Mouse (Mus musculus) testis, adult 2 months (tissue): Measurements from ENCODE around the gene Slc38a6. TPM values are rescaled to one million over a fixed set of nuclear protein-coding genes. Genes with fewer than 3 reads are reported as not detected.

Source experiments
- H3K27ac ChIP-seq: fragments of 200-500 bp; 2 replicates; pipeline ENCODE4 v1.5.1; 2012; ENCODE audit warnings: low read depth, low read length; ENCODE audit not compliant: control insufficient read depth, insufficient read depth
- H3K27me3 ChIP-seq: fragments of 200-500 bp; 2 replicates; pipeline ENCODE4 v1.6.1; 2012; ENCODE audit warnings: mild to moderate bottlenecking, low read length, moderate library complexity; ENCODE audit not compliant: control insufficient read depth, insufficient read depth
- H3K36me3 ChIP-seq: fragments of 200-500 bp; 2 replicates; pipeline ENCODE4 v1.6.1; 2012; ENCODE audit warnings: mild to moderate bottlenecking, low read length; ENCODE audit not compliant: control insufficient read depth, insufficient read depth
- H3K4me1 ChIP-seq: fragments of 200-500 bp; 2 replicates; pipeline ENCODE4 v1.6.1; 2012; ENCODE audit warnings: low read length; ENCODE audit not compliant: control insufficient read depth, insufficient read depth
- H3K4me3 ChIP-seq: fragments of 200-500 bp; 2 replicates; pipeline ENCODE4 v1.5.1; 2012; ENCODE audit warnings: low read depth, mild to moderate bottlenecking, low read length, moderate library complexity, mixed read lengths; ENCODE audit not compliant: control insufficient read depth
- CTCF ChIP-seq: fragments of 200-500 bp; IDR thresholded peaks from 2 replicates; pipeline ENCODE4 v1.5.1; 2012; ENCODE audit warnings: low read depth, mild to moderate bottlenecking, inconsistent platforms, low read length, moderate library complexity; ENCODE audit not compliant: control insufficient read depth, insufficient read depth, insufficient replicate concordance
- POLR2A ChIP-seq: fragments of 200-500 bp; IDR thresholded peaks from 2 replicates; pipeline ENCODE4 v1.6.1; 2012; ENCODE audit warnings: low read depth, mild to moderate bottlenecking, inconsistent platforms, low read length, moderate library complexity; ENCODE audit not compliant: control insufficient read depth
- polyA plus RNA-seq: library from polyadenylated mRNA; depleted of rRNA; stranded (reverse); fragments of >200 nt; gene quantifications from 2 replicates; pipeline ENCODE4 v1.2.3, GENCODE M21; 2012

Gene Slc38a6
- polyA plus RNA-seq, 1 experiment: 25.3 TPM

DNA sequence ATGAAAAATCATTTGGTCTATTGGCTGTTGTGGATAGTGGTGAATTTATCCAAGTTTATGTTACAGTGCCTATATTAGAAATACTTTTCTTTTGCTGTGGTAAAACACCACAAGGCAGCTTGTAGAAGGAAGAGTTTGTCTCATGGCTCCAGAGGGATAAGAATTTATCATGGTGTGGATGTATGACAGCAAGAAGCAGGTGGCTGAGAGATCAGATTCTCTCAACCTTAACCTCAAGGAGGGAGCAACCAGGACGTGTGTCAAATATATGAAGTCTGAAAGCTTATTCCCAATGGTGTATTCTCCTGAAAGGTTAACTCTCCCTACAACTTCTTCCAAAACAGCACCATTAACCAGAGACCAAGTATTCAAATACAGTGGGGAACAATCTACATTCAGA lies 20.0 kb upstream of the Slc38a6 start:
- Histone ChIP-seq H3K27me3 (no peaks in the 10 kb centered on the region), H3K36me3 (no peaks in the 10 kb centered on the region), H3K4me3 (no peak overlapping the region), H3K27ac (no peak overlapping the region), H3K4me1 (no peaks in the 10 kb centered on the region)
- no peak for TF ChIP-seq POLR2A
- TF ChIP-seq CTCF: no peak

DNA sequence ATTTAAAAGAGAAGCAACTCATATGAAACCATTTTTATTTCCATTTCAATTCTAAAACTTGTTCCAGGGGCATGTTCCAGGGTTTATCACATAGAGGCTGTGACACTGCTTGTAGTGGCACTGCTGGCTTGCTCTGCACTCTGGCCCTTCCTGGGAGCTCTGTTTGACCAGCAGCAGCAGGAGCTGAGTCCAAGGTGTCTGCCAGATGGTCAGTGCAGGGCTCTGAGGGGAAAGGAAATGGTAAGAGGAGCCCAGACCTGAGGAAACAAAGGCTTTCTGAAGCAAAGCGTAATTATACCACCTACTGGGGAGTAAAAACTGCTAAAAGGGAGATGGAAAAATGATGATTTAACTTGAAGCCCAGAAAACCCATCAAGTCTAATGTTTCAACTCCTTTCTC lies 18.1 kb upstream of the Slc38a6 start:
- H3K4me1 ChIP-seq: no peaks in the 10 kb centered on the region
- no peak for TF ChIP-seq POLR2A
- no peak for TF ChIP-seq CTCF
- no peaks in the 10 kb centered on the region for H3K27me3 ChIP-seq
- H3K36me3 ChIP-seq: no peaks in the 10 kb centered on the region
- H3K4me3 ChIP-seq: no peak overlapping the region
- no peak overlapping the region for H3K27ac ChIP-seq

DNA sequence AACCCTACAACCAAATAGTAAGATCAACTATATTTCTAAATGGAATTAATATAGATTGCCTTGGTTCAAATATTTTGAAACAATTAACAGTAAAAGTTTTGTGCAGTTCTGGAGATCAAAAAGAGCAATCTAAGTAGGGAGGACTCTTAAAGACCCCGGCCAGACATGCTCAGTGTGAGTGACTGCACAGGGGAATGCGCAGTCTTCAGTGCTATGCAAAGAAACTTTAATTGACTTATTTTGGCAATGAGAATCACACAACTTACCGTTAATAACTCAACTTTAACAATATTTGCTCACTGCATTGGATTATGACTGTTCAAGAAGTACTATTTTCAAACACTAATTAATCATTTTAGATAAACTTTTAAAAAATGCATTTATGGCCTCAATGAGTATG lies 17.0 kb upstream of the Slc38a6 start:
- no peaks in the 10 kb centered on the region for H3K36me3 ChIP-seq
- H3K4me1 ChIP-seq: no peaks in the 10 kb centered on the region
- TF ChIP-seq POLR2A (no peak), CTCF (no peak)

DNA sequence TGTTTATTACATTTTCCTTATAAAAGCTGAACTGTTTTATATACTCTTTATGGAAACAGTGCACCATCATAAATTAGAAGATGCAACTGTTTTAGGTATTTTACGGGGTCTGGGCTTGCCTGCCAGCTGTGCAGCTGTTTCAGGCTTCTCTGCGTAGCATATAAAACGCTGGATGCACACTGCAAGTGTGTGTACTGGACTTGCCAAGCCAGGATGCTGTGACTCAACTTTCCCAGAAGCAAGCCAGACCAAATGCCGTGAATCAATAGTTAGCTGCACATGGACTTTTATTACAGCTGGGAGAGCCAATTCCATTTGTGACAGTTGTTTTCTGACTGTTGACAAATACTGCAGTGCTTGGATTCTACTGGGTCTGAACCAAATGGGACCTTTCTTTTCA lies 16.6 kb upstream of the Slc38a6 start:
- Histone ChIP-seq H3K27me3 (no peaks in the 10 kb centered on the region), H3K4me1 (no peaks in the 10 kb centered on the region), H3K36me3 (no peaks in the 10 kb centered on the region), H3K27ac (no peak overlapping the region), H3K4me3 (no peak overlapping the region)
- TF ChIP-seq POLR2A: no peak

More for the DNA sequence above, 17.0 kb upstream of the Slc38a6 start:
- Histone ChIP-seq H3K27ac (no peak overlapping the region), H3K27me3 (no peaks in the 10 kb centered on the region), H3K4me3 (no peak overlapping the region)

DNA sequence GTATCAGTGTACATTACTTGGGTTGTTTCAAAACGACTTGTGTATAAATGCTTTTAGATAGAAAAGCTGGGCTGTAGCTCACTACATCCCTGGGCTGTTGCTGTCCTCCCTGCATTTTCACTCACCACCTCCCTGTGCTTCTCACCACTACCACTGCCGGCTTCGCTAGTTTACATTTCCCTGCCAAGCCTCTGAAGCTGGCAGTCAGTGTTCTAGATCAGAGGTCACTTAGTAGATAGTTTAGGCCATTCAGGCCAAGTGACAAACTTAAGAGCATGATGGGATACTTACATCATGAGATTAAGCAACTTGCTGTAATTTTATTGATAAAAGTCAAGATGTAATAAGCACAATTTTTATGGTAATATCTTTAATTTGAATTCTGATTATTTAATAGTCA lies 11.7 kb upstream of the Slc38a6 start:
- no peak overlapping the region for H3K4me3 ChIP-seq
- H3K27ac ChIP-seq: no peak overlapping the region
- H3K27me3 ChIP-seq: no peaks in the 10 kb centered on the region
- no peaks in the 10 kb centered on the region; the same call in none of the 2 replicates for H3K36me3 ChIP-seq
- TF ChIP-seq CTCF (no peak), POLR2A (no peak)
- H3K4me1 ChIP-seq: no peaks in the 10 kb centered on the region

DNA sequence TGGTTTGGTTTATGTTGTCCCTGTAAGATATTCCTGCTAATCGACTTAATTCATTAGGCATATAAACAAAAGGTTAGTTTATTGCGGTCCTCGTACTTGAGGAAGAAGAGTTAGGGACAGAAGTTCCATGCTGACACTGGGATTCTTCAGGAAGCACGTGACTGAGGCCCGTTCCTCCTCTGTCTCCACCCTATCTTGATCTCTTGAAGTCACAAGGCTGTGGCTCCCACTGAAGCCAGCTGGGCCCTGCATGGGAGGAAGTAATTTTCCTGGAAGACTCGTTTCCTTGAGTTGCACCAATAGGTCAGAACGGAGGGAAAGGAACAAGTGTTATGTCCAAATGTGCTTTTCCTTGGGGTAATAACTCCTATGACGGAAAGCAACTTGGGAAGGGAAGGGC lies 1.0 kb downstream of the Slc38a6 start:
- peak overlapping the region; percentile 92; the same call in 1 of the 2 replicates for H3K27ac ChIP-seq
- no peaks in the 10 kb centered on the region for H3K27me3 ChIP-seq
- H3K4me3 ChIP-seq: peak overlapping the region; percentile 97
- TF ChIP-seq CTCF (no peak), POLR2A (no peak)
- H3K4me1 ChIP-seq: peaks cover 4% of the 10 kb centered on the region
- H3K36me3 ChIP-seq: peaks cover 2% of the 10 kb centered on the region

DNA sequence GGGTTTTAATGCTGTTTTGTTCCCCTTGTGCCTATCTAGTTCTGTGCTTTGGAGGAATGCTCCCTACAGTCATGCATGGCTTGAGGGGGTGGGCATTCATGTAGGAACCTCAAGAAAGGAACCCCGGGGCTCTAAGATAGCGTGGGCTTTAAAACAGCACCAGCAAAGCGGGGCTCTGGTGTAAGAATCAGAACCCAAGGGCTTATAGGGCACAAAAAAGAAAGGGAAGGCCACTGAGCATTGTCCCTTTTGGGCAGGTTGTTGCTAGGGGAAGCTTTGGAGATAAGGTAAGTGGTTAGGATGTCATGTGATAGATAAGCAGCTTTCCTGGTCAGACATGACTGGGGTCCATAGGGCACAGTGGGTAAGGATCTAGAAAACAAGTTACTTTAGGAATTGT lies 2.0 kb downstream of the Slc38a6 start:
- Histone ChIP-seq H3K27ac (no peak overlapping the region), H3K4me3 (no peak overlapping the region), H3K36me3 (peaks cover 2% of the 10 kb centered on the region), H3K4me1 (peaks cover 4% of the 10 kb centered on the region), H3K27me3 (no peaks in the 10 kb centered on the region)
- TF ChIP-seq POLR2A: no peak

DNA sequence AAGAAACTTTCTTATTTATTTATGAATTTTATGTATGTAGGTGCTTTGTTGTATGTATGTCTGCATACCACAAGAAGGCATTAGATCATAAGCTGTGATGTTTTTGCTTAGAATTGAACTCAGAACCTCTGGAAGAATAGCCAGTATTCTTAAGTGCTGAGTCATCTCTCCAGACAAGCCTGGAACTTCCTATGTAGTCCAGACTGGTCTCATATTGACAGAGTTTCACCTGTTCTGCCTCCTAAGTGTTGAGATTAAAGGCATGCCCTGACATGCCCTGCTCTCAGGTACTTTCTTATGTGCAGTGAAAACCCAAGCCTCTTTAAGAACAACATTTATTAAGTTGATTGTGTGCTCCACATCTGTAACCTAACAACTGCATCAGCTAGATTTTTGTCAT lies 8.3 kb downstream of the Slc38a6 start:
- TF ChIP-seq CTCF (no peak), POLR2A (no peak)
- H3K27me3 ChIP-seq: no peaks in the 10 kb centered on the region
- H3K4me1 ChIP-seq: no peaks in the 10 kb centered on the region
- peaks cover 5% of the 10 kb centered on the region for H3K36me3 ChIP-seq
- H3K27ac ChIP-seq: no peak overlapping the region
- H3K4me3 ChIP-seq: no peak overlapping the region
